Mouse (Mus musculus): Measurements from ENCODE around the gene Sh2d1b1.
A peak's percentile ranks its signal among the peaks of the same experiment; 100 is the strongest.
"Not testable (repeated sequence)": the region's sequence is repeated elsewhere in the genome, so short reads cannot be mapped to it uniquely, and the experiment has no call there.

Sh2d1b1 gene

GRCm38 (mm10) chr1:170277016-170277415, at the start of gene Sh2d1b1:
Gene Sh2d1b1 (plus strand): TSS chr1:170277320.
- DNase-seq (ENCODE audit: low spot score), result no peak

GRCm38 (mm10) chr1:170232688-170233087, 44.4 kb upstream of the Sh2d1b1 start, which contains the start of gene Sh2d1b2:
Gene Sh2d1b2 (plus strand): TSS chr1:170232749.
- not testable (repeated sequence) for DNase-seq (ENCODE audit: low spot score)

DNA sequence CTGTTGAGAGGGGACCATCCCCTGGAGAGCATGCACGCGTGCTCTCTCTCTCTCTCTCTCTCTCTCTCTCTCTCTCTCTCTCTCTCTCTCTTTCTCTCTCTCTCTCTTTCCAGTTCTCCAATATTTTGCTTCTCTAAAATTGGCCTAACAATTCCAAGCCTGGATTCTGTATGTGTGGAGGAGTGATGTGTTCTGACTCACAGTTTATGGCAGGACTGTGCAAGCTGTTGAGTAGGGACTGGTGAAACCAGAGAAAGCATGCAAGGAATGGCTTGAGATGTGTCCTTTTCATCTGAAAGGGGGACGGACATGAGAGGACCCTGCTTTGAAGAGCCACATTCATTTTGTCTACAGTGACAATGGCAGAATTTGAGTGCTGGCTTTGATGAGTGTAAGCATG, 32.1 kb upstream of the Sh2d1b1 start:
- no peak for DNase-seq (ENCODE audit: low spot score)

DNA sequence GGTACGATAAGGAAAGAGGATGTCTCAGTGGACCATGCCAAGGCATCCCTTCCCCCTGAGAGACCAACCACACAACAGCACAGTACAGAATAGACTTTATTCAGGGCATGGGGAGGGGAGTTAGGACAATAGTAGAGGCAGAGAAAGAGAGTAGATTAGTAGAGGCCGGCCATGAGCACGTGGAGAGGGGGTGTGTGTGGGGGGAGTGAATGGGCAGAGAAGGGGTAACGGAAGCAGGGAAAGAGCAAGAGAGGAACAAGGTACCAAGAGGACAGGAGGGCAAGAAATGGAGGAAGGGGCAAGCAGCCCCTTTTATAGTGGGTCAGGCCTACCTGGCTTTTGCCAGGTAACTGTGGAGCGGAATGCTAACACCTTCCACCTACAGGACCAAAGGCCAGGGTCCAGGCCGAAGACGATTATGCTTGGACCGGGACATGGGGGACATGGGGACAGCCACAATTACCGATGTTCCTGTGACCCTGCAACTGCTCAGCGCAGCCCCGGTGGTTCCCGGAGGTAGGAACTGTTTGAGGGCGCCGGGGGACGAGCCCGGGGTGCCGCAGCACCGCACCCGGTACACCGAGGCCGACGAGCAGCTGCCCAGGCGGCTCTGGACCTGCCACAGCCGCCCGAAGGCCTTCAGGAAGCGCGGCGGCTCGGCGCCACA, 22.1 kb upstream of the Sh2d1b1 start:
- no peak for DNase-seq (ENCODE audit: low spot score)

GRCm38 (mm10) chr1:170255560-170255910, 21.6 kb upstream of the Sh2d1b1 start:
- DNase-seq (ENCODE audit: low spot score), result peak; percentile 53

GRCm38 (mm10) chr1:170270281-170270680, 6.8 kb upstream of the Sh2d1b1 start:
- DNase-seq (ENCODE audit: low spot score), result no peak

- no peak for DNase-seq (ENCODE audit: low spot score)
Measured at GRCm38 (mm10) chr1:170270696-170271095, 6.4 kb upstream of the Sh2d1b1 start.

GRCm38 (mm10) chr1:170273252-170273651, 3.9 kb upstream of the Sh2d1b1 start:
- no peak for DNase-seq (ENCODE audit: low spot score)

DNA sequence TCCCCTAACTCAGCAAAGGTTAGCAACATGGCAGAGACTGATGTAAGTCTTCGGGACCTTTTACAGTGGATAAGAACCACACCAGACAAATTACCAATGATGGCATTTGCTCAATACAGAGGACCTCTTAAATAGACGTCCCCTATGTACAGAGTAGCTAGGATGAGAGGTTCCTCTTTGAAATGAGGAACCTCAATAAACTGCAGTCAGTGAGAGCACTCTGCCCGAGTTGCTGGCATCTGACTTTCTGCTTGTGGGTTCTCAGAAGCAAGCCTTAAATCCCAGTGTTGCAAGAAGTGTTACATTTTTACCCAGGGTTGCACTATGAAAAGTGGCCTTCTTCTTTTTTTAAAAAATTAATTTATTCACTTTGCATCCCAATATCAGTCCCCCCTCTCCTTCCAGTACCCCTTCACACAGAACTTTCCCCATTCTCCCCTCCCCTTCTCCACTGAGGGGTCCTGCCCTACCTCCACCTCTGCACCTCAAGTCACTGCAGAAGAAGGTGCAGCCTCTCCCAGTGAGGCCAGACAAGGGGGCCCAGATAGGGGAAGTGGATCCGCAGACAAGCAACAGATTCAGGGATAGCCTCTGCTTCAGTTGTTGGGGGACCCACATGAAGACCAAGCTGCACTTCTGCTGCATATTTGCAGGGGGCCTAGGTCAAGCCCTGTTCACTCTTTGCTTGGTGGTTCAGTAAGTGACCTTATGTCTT, 5.5 kb downstream of the Sh2d1b1 start:
- no peak for DNase-seq (ENCODE audit: low spot score)

DNA sequence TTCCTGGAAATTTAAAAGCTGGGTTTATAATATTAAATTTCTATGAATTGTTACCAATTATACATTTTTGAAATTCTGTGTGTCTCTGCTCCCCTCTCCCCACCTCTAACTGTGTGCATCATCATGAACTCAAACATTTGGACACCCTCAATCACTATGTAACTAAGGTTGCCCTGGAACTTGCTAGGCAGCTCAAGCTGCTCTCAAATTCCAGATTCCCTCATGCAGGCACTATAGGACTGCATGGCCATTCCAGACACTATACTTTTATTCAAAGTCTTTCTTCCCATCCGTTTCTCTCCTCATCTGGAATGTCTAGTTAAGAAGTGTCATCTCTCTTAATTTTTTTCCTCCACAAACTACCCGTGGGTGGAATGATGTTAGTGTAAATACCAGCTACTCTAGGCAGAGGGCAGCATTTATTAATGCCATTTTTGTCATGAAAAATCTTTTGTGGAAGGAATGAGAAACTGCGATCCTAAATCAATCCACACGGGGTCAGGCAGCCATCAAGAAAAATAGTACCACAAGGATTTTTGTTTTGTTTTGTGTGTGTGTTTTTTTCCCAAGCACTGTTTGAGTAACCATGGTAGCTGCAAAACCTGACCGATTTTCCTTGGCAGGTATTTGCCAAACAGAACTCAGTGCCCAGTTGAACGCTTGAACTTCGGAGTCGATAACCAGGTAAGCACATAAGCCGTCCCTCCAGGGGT, 15.3 kb downstream of the Sh2d1b1 start:
- DNase-seq (ENCODE audit: low spot score), result peak; percentile 4

DNA sequence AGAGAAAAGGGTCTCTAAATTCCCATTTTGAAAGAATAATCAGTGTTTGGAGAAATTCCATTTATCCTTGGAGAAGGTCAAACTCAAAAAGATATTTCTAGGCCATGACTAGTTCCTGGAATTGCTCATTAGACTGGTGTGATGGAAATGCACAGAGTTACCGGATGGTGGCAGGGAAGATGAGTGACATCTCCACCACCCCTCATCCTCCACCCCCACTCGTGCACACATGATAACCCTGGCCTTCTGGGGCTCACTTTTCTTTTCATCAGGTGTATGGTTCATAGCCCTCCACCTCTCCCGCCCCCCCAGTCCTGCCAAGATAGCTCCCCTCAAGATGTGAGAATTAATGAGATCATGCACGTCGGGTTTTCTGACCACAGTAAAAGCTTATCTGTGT, 16.1 kb downstream of the Sh2d1b1 start:
- DNase-seq (ENCODE audit: low spot score), result no peak

- no peak for DNase-seq (ENCODE audit: low spot score)
Measured at GRCm38 (mm10) chr1:170294786-170295570, 17.9 kb downstream of the Sh2d1b1 start.

- DNase-seq (ENCODE audit: low spot score), result no peak
Measured at GRCm38 (mm10) chr1:170299496-170299895, 22.4 kb downstream of the Sh2d1b1 start.

DNA sequence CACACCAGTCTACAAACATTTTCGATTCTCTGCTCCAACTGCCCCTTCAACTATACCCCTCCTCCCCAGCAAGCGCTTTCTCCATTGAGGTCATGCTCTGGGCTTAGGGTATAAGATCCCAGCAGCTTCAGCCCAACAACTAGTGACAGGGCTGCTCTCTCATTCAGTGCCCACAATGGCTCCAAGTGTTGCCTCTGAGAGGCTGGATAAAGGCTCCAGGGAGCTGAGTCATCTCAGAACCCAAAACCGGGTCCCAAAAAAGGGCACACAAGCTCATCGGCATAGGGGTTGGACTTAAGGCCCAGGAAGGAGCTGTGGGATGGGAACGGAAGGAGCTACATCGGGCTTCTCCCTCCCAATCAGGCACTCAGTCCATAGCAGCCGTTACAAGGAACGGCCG, 24.6 kb downstream of the Sh2d1b1 start:
- DNase-seq (ENCODE audit: low spot score), result no peak

- DNase-seq (ENCODE audit: low spot score), result no peak
Measured at GRCm38 (mm10) chr1:170302456-170302855, 25.3 kb downstream of the Sh2d1b1 start.

GRCm38 (mm10) chr1:170303103-170303502, 26.0 kb downstream of the Sh2d1b1 start:
- DNase-seq (ENCODE audit: low spot score), result no peak

GRCm38 (mm10) chr1:170305002-170305401, 27.9 kb downstream of the Sh2d1b1 start:
- DNase-seq (ENCODE audit: low spot score), result no peak

GRCm38 (mm10) chr1:170306232-170306631, 29.1 kb downstream of the Sh2d1b1 start, which contains the start of gene Gm7694:
Gene Gm7694 (minus strand): TSS chr1:170306332.
- no peak for DNase-seq (ENCODE audit: low spot score)

DNA sequence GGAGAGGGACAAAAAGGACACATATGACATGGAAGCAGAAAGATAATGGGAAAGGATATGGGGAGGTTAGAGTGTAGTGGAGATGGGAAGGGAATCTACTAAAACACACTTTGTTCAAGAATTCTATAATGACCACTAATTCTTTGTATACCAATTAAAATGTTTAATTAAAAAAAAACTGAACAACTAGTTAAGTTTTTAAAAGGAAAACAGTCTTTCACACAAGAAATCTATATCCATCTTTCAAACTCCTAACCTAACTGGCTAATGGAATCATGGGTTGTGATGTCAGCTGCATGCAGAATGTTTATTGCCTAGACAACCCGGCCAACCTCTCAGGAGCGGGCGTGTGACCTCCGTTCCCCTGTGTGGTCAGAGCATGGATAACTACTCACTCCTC, 31.4 kb downstream of the Sh2d1b1 start, which contains the start of gene Spata46:
Spata46 (plus strand) TSS at position 301 of the 400 bp plus-strand sequence.
- no peak for DNase-seq (ENCODE audit: low spot score)

DNA sequence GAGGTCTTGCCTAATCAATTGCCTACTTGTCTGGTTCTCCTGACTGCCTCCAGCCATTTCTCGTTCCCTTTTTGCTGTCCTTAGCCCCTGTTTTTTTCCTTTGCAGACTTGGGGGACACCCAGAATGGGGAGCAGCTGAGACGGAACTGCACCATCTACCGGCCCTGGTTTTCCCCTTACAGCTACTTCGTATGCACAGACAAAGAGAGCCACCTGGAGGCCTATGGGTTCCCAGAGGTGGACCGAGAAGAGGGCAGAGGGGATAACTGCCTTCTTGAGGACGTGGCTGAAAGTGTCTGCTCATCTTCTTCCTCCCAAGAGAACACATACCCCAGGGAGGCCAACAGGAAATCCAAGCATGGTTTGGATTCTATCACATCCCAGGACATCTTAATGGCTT, 34.3 kb downstream of the Sh2d1b1 start:
- no peak for DNase-seq (ENCODE audit: low spot score)

- no peak for DNase-seq (ENCODE audit: low spot score)
Measured at GRCm38 (mm10) chr1:170322046-170322445, 44.9 kb downstream of the Sh2d1b1 start.

DNA sequence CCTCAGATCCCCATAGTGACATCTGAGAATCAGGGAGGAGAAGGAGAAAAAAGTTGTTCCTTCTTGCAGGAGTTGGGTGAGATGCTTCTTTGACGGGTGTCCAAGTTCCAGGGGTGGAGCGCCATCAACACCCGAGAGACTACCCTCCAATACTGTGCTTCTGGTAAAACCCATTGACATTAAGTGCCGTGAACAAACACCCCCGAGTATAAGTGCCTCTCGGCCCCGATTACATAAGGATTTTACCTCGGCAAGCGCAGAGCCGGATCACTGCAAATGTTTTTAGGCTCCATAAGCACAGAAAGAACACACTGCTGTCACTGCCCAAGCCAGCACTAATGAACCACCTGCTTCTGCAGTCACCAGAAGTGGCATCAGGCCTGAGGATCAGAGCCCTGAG, 45.9 kb downstream of the Sh2d1b1 start:
- DNase-seq (ENCODE audit: low spot score), result no peak

Data from c-Kit-positive CD71-positive TER-119-positive erythroid progenitor cells, embryonic 14.5 days (primary cell).